Mouse (Mus musculus): ENCODE results near the gene Gm1043.

DNA sequence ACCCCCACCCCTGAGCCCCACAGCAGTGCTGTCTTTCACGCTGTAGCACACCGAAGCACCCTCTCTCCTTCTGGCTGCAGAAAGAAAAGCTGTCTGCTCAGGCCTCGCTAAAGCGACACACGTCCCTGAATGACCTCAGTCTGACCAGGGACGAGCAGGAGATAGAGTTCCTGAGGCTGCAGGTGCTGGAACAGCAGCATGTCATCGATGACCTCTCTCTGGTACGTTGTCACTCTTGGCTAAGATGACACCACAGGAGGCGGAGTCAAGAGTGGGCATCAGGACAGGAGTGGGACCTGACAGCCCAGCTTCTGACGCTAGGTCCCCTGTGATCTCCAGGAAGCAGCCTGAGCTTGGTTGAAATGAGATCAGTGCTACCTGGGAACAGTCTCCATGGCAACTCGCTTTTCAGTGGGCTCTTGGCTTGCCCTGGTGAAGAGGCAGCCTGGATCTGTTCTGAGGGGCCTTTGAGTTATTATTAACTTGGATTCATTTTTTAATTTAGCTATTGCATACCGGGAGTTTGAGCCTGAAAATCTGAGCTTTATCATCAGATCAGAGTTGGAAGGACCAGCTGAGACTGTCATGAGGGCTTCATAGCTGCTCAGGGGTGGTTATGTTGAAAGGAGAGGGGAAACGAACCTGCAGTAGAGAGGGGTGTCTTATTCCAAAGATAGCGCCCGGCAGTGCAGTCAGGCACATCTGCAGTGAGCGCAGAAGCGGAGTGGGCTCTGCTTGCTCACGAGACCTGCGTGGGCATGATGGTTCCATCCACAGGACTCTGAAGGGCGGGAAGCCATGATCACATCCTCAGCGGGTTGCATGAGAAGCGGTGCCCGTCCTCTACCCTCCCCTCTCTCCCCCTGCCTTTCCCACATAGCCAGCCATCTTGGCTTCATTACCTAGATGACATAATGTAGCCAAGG lies 20.6 kb downstream of the Gm1043 start:
- no peak for TF ChIP-seq TAL1 (IDR thresholded peaks at IDR 0.05; ENCODE audit: low read length)
- TF ChIP-seq GATA1 (IDR thresholded peaks at IDR 0.05; ENCODE audit: low read length), result no peak
